Mouse (Mus musculus) midbrain, embryonic 16.5 days (tissue): ENCODE results near the gene Nadk2. TPM values are rescaled to one million over a fixed set of nuclear protein-coding genes. Genes with fewer than 3 reads are reported as not detected.
A peak's percentile ranks its signal among the peaks of the same experiment; 100 is the strongest.

Experiments used
- ATAC-seq: fragments of 200-750 bp; cut with Nextera tagmentation; 2 replicates; pipeline ENCODE4 v1.8.0; 2017; ENCODE audit warnings: moderate TSS enrichment
- H3K27ac ChIP-seq: fragments of 300-500 bp; sonication (generic); 2 replicates; pipeline ENCODE4 v1.5.1; 2014; ENCODE audit warnings: mild to moderate bottlenecking, low read length, mixed read lengths
- H3K27me3 ChIP-seq: fragments of 300-500 bp; sonication (generic); 2 replicates; pipeline ENCODE4 v1.6.1; 2014; ENCODE audit warnings: low read depth, low read length, mixed read lengths; ENCODE audit not compliant: control insufficient read depth, insufficient read depth
- H3K36me3 ChIP-seq: fragments of 300-500 bp; sonication (generic); 2 replicates; pipeline ENCODE4 v1.6.1; 2014; ENCODE audit warnings: mild to moderate bottlenecking, low read length, moderate library complexity, mixed read lengths; ENCODE audit not compliant: control insufficient read depth, insufficient read depth
- H3K4me1 ChIP-seq: fragments of 300-500 bp; sonication (generic); 2 replicates; pipeline ENCODE4 v1.6.1; 2014; ENCODE audit warnings: mild to moderate bottlenecking, low read length, mixed read lengths; ENCODE audit not compliant: control insufficient read depth, insufficient read depth
- H3K4me2 ChIP-seq: fragments of 300-500 bp; sonication (generic); 2 replicates; pipeline ENCODE4 v1.6.1; 2014; ENCODE audit warnings: mild to moderate bottlenecking, low read length, mixed read lengths
- H3K4me3 ChIP-seq: fragments of 300-500 bp; sonication (generic); 2 replicates; pipeline ENCODE4 v1.5.1; 2014; ENCODE audit warnings: low read depth, mild to moderate bottlenecking, low read length, moderate library complexity, mixed read lengths
- H3K9ac ChIP-seq: fragments of 300-500 bp; sonication (generic); 2 replicates; pipeline ENCODE4 v1.6.1; 2014; ENCODE audit warnings: low read depth, low read length, mixed read lengths
- H3K9me3 ChIP-seq: fragments of 300-500 bp; sonication (generic); replicated peaks from 2 replicates; pipeline ENCODE4 v1.6.1; 2014; ENCODE audit warnings: mild to moderate bottlenecking, low read length, mixed read lengths; ENCODE audit not compliant: control insufficient read depth, poor library complexity, severe bottlenecking
- WGBS: fragments of 180-500 bp; shearing (Covaris S2); extraction: QIAGEN DNeasy Blood & Tissue Kit; methylation state at CpG from one replicate; pipeline ENCODE4 v1.1.7; 2014; 5-methylcytosine and 5-hydroxymethylcytosine counted together
- polyA plus RNA-seq: library from polyadenylated mRNA; unstranded; fragments of >200 nt; fragmentation: Nextera tagmentation; extraction: Ambion mirVana; gene quantifications from 2 replicates; pipeline ENCODE4 v1.2.1, GENCODE M21; 2015

Gene Nadk2
- polyA plus RNA-seq, 1 experiment from 2014 or later: 27.8 TPM

DNA sequence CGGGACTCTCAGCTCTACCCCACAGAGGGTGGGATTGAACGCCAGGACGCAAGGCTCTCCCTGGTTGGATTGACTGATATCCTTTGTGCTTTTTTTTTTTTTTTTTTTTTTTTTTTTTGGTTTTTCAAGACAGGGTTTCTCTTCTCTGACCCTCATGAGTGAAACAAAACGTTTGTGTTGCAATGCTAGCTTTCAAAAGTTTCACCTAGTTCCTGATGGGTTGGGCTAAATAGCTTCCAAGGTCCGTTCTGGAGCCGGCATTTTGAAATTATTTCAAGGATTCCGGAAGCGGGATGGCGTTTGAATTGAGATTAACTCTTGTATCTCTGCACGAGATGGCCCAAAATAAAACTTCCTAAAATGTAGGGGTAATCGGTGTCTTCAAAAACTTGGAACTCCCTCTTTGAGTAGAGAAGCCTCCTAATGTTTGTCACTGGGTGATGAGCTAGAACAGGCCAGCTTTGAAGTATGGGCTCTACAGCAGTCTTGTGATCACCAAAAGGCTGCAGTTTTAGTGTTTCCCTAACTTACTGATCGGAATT lies 2.1 kb downstream of the Nadk2 start:
- Histone ChIP-seq H3K9ac (no peak overlapping the region), H3K36me3 (no peaks in the 10 kb centered on the region), H3K4me3 (peak overlapping the region; percentile 95; the same call in 1 of the 2 replicates), H3K4me2 (peak overlapping the region; percentile 68), H3K27me3 (no peaks in the 10 kb centered on the region), H3K9me3 (no peaks in the 10 kb centered on the region), H3K4me1 (peaks cover 34% of the 10 kb centered on the region), H3K27ac (no peak overlapping the region)
- ATAC-seq: no peak
- WGBS: 59% methylated on average over 12 of the region's 12 CpGs

DNA sequence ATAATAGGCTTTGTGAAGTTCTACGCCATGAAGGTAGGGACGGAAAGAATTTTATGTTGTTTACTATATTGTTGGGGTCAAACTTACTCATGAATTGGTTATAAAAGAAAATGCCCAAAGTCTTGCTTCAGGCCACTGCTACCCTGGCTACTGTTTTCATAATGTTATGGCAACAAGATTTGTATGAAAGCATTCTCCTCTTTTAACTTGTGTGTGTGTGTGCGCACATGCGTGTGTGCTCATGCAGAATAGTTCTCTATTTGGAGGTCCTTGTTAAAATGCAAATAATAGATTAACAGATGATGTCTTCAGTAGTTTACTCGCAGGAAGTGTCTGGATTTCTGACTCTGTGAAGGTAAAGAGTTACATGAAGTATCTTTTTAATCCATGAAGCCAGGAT lies 2.6 kb downstream of the Nadk2 start:
- 74% methylated on average over 5 of the region's 5 CpGs for WGBS
- Histone ChIP-seq H3K9me3 (no peaks in the 10 kb centered on the region), H3K4me2 (peak overlapping the region; percentile 68), H3K4me1 (peaks cover 34% of the 10 kb centered on the region), H3K27ac (no peak overlapping the region), H3K27me3 (no peaks in the 10 kb centered on the region), H3K36me3 (no peaks in the 10 kb centered on the region), H3K9ac (no peak overlapping the region), H3K4me3 (no peak overlapping the region)
- ATAC-seq: no peak

GRCm38 (mm10) chr15:9074139-9074538 lies 3.1 kb downstream of the Nadk2 start:
- no peak overlapping the region for H3K4me2 ChIP-seq
- H3K4me1 ChIP-seq: peaks cover 37% of the 10 kb centered on the region
- no peaks in the 10 kb centered on the region for H3K27me3 ChIP-seq
- H3K9ac ChIP-seq: no peak overlapping the region
- H3K4me3 ChIP-seq: no peak overlapping the region
- H3K36me3 ChIP-seq: no peaks in the 10 kb centered on the region
- WGBS: 32% methylated on average over 2 of the region's 2 CpGs
- no peak overlapping the region for H3K27ac ChIP-seq
- H3K9me3 ChIP-seq: no peaks in the 10 kb centered on the region
- no peak for ATAC-seq

- Histone ChIP-seq H3K27ac (no peak overlapping the region), H3K36me3 (no peaks in the 10 kb centered on the region), H3K4me1 (peaks cover 38% of the 10 kb centered on the region), H3K27me3 (no peaks in the 10 kb centered on the region), H3K4me3 (no peak overlapping the region), H3K9ac (no peak overlapping the region), H3K9me3 (no peaks in the 10 kb centered on the region), H3K4me2 (no peak overlapping the region)
- 22% methylated on average over 4 of the region's 4 CpGs for WGBS
- ATAC-seq: no peak
These were observed 3.6 kb downstream of the Nadk2 start for GRCm38 (mm10) chr15:9074671-9075070.

- no peak for ATAC-seq
- no peaks in the 10 kb centered on the region for H3K9me3 ChIP-seq
- peaks cover 35% of the 10 kb centered on the region for H3K4me1 ChIP-seq
- H3K27ac ChIP-seq: no peak overlapping the region
- 78% methylated on average over 14 of the region's 14 CpGs for WGBS
- H3K4me2 ChIP-seq: no peak overlapping the region
- H3K27me3 ChIP-seq: no peaks in the 10 kb centered on the region
- H3K36me3 ChIP-seq: no peaks in the 10 kb centered on the region
- no peak overlapping the region for H3K4me3 ChIP-seq
- no peak overlapping the region for H3K9ac ChIP-seq
These were observed 4.6 kb downstream of the Nadk2 start for GRCm38 (mm10) chr15:9075608-9076200.

DNA sequence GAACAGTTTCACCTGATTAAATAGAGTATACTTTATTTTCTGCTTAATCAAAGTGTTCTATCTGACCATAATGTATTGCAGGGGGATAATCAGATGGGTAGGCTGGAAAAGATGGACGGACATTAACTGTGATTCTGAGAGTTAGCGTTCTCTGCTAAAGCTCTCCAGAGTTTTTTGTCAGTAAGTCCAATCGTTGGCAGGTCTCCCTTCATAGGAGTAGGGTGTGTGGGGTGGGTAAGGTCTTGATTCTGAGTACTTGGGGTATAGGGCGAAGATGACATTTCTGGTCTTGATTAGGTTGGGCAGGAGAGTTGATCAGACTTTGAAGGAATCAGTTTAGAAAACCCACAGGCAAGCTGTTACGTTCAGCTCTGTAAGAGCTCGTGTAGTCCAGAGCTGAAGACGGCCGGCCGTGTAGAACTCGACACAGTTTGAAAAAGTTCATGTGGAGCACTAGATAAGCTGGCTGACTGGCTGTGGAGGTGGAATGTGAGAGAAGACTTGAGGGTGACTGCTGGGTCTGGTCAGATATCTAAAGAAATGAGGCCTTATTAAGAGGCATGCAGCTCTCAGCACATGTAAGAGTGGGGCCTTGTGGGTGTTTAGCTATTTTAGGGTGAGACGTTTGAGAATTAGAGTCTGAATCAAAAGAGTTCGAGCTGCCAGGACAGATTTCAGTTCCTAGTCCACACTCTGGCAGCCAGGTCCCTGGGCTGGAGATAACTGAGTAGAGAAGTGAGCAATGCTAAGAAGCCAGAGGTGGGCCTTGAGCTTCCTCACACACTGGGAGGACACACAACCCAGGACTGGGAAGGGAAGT lies 7.6 kb downstream of the Nadk2 start:
- Histone ChIP-seq H3K9me3 (no peaks in the 10 kb centered on the region), H3K27me3 (no peaks in the 10 kb centered on the region), H3K4me3 (no peak overlapping the region), H3K9ac (no peak overlapping the region), H3K4me1 (peaks cover 20% of the 10 kb centered on the region), H3K27ac (no peak overlapping the region), H3K4me2 (no peak overlapping the region), H3K36me3 (no peaks in the 10 kb centered on the region)
- 75% methylated on average over 12 of the region's 12 CpGs for WGBS
- ATAC-seq: peak; percentile 21; the same call in 1 of the 2 replicates

DNA sequence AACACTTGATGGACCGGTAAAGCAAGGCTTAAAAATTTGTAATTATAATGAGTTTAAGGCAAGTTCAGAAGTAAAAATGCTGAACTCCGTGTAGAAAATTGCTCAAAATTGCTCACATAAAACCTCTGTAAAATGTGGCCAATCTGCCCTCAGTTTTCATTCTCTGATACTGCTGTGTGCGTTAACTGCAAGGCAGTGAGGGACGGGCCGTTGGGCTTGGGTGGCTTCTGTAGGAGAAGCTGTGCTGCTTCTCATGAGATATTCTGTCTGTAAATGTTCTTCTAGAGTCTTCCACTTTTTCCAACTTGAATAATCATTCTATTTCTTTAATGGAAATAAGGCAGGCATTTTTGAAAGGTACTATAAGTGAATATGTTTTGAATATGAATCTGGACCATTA lies 8.6 kb downstream of the Nadk2 start:
- 52% methylated on average over 5 of the region's 5 CpGs for WGBS
- H3K9me3 ChIP-seq: no peaks in the 10 kb centered on the region
- no peak overlapping the region for H3K9ac ChIP-seq
- peaks cover 3% of the 10 kb centered on the region; the same call in 1 of the 2 replicates for H3K36me3 ChIP-seq
- no peak overlapping the region for H3K4me2 ChIP-seq
- H3K27me3 ChIP-seq: no peaks in the 10 kb centered on the region
- H3K4me1 ChIP-seq: peaks cover 14% of the 10 kb centered on the region
- H3K4me3 ChIP-seq: no peak overlapping the region
- ATAC-seq: no peak
- no peak overlapping the region for H3K27ac ChIP-seq

DNA sequence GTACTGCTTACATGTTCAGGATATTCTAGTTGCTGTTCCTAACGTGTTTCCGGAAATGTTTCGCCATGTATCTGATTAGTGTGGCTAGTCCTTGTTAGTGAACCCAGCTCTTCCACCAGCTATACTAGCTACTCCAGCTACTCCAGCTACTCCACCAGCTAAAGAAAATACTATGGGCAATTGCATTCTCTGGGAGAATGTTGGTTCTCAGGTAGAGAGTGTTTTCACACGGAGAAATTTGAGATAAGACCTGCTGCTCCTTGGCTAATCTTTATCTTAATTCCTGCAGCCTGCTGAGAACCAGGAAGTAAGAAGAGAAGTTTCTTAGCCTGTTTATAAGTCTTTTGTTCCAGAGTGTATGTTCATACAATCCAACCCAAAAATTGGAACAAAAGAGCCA lies 9.1 kb downstream of the Nadk2 start:
- Histone ChIP-seq H3K4me1 (peaks cover 10% of the 10 kb centered on the region), H3K4me3 (no peak overlapping the region), H3K36me3 (peaks cover 3% of the 10 kb centered on the region; the same call in 1 of the 2 replicates), H3K9ac (no peak overlapping the region), H3K9me3 (no peaks in the 10 kb centered on the region), H3K4me2 (no peak overlapping the region), H3K27me3 (no peaks in the 10 kb centered on the region), H3K27ac (no peak overlapping the region)
- WGBS: 73% methylated on average over 4 of the region's 4 CpGs
- ATAC-seq: no peak

DNA sequence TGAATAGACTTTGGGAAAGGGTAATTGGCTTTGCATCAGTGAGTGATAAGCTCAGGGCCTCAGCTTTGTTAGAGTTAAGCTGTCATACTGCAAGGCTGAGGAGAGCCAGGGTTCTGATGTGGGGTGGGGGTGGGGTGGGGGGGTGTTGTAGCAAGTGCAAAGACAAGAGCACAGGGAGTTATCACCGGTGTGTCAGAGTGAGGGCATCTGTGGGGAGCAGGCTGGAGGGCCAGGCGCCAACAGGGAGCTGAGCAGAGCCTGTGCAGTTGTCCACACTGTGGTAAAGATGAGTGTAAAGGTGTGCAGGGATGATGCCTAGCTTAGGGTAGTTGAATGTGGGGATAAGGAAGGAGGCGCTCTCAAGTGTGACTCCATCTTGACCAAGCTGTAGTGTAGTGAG lies 10.2 kb downstream of the Nadk2 start:
- H3K4me1 ChIP-seq: peaks cover 5% of the 10 kb centered on the region
- no peak overlapping the region for H3K27ac ChIP-seq
- no peaks in the 10 kb centered on the region for H3K9me3 ChIP-seq
- no peak overlapping the region for H3K4me3 ChIP-seq
- WGBS: 71% methylated on average over 3 of the region's 3 CpGs
- no peak overlapping the region for H3K4me2 ChIP-seq
- ATAC-seq: peak; percentile 32; the same call in 1 of the 2 replicates
- H3K36me3 ChIP-seq: peaks cover 3% of the 10 kb centered on the region; the same call in 1 of the 2 replicates
- H3K9ac ChIP-seq: no peak overlapping the region
- no peaks in the 10 kb centered on the region for H3K27me3 ChIP-seq
